Mouse (Mus musculus) limb, embryonic 11.5 days (tissue): ENCODE results near the gene Gm49337. TPM values are rescaled to one million over a fixed set of nuclear protein-coding genes. Genes with fewer than 3 reads are reported as not detected.
"Not testable (repeated sequence)": the region's sequence is repeated elsewhere in the genome, so short reads cannot be mapped to it uniquely, and the experiment has no call there.

Experiments
- ATAC-seq: fragments of 200-750 bp; cut with Nextera tagmentation; 2 replicates; pipeline ENCODE4 v1.8.0; 2017; ENCODE audit warnings: low read depth; ENCODE audit not compliant: insufficient number of reproducible peaks, low FRiP score, low TSS enrichment
- DNase-seq: peaks from one replicate; pipeline ENCODE4 v3.0.0-alpha.2; 2015; ENCODE audit warnings: low spot score
- H3K27ac ChIP-seq: fragments of 300-500 bp; sonication (generic); replicated peaks from 2 replicates; pipeline ENCODE4 v1.5.1; 2014; ENCODE audit warnings: low read depth, mild to moderate bottlenecking, low read length
- H3K27me3 ChIP-seq: fragments of 300-500 bp; sonication (generic); 2 replicates; pipeline ENCODE4 v1.6.1; 2014; ENCODE audit warnings: mild to moderate bottlenecking, low read length, mixed read lengths; ENCODE audit not compliant: control insufficient read depth, insufficient read depth
- H3K36me3 ChIP-seq: fragments of 300-500 bp; sonication (generic); 2 replicates; pipeline ENCODE4 v1.6.1; 2014; ENCODE audit warnings: mild to moderate bottlenecking, low read length, moderate library complexity, mixed read lengths; ENCODE audit not compliant: control insufficient read depth, insufficient read depth
- H3K4me1 ChIP-seq: fragments of 300-500 bp; sonication (generic); 2 replicates; pipeline ENCODE4 v1.6.1; 2014; ENCODE audit warnings: low read length, mixed read lengths; ENCODE audit not compliant: control insufficient read depth, insufficient read depth
- H3K4me2 ChIP-seq: fragments of 300-500 bp; sonication (generic); 2 replicates; pipeline ENCODE4 v1.6.1; 2014; ENCODE audit warnings: low read depth, mild to moderate bottlenecking, moderate library complexity; ENCODE audit not compliant: severe bottlenecking
- H3K4me3 ChIP-seq: fragments of 300-500 bp; sonication (generic); 2 replicates; pipeline ENCODE4 v1.5.1; 2014; ENCODE audit warnings: low read depth, low read length
- H3K9ac ChIP-seq: fragments of 300-500 bp; sonication (generic); 2 replicates; pipeline ENCODE4 v1.6.1; 2014; ENCODE audit warnings: mild to moderate bottlenecking, low read length
- H3K9me3 ChIP-seq: fragments of 300-500 bp; sonication (generic); 2 replicates; pipeline ENCODE4 v1.6.1; 2016; ENCODE audit warnings: low read length; ENCODE audit not compliant: control insufficient read depth
- WGBS: fragments of 180-500 bp; shearing (Covaris S2); extraction: QIAGEN DNeasy Blood & Tissue Kit; methylation state at CpG from one replicate; pipeline ENCODE4 v1.1.7; 2014; 5-methylcytosine and 5-hydroxymethylcytosine counted together
- polyA plus RNA-seq: library from polyadenylated mRNA; unstranded; fragments of >200 nt; fragmentation: Nextera tagmentation; extraction: Ambion mirVana; gene quantifications from 2 replicates; pipeline ENCODE4 v1.2.1, GENCODE M21; 2014

Gene Gm49337
- polyA plus RNA-seq, 1 experiment from 2014 or later: not detected

DNA sequence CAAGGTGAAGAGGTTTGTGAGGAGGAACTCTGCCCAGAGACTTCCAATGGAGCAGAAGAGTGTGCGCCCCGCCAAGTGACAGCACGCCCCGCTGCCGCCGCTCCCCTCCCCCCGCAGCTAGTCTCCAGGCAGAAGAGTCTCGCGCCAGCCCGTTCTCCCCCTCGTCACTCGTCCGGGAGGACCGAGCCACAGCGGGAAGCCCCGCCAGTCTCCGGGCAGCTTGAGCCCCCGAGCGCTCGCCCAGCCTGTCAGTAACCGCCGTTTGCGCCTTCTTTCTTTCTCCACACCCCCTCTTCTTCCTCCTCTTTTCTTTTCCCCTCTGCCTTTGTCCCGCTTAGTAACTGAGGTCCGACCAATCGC is 47.6 kb downstream of the Gm49337 start:
- H3K4me1 ChIP-seq: no peaks in the 10 kb centered on the region
- ATAC-seq (no peak), DNase-seq (no peak)
- H3K9me3 ChIP-seq: no peaks in the 10 kb centered on the region
- H3K4me2 ChIP-seq: peak overlapping the region; percentile 65
- no peaks in the 10 kb centered on the region for H3K27me3 ChIP-seq
- H3K27ac ChIP-seq: peak overlapping the region; percentile 99
- 1% methylated on average over 16 of the region's 26 CpGs for WGBS
- H3K4me3 ChIP-seq: peak overlapping the region; percentile 43
- peak overlapping the region; percentile 92 for H3K9ac ChIP-seq
- no peaks in the 10 kb centered on the region for H3K36me3 ChIP-seq

DNA sequence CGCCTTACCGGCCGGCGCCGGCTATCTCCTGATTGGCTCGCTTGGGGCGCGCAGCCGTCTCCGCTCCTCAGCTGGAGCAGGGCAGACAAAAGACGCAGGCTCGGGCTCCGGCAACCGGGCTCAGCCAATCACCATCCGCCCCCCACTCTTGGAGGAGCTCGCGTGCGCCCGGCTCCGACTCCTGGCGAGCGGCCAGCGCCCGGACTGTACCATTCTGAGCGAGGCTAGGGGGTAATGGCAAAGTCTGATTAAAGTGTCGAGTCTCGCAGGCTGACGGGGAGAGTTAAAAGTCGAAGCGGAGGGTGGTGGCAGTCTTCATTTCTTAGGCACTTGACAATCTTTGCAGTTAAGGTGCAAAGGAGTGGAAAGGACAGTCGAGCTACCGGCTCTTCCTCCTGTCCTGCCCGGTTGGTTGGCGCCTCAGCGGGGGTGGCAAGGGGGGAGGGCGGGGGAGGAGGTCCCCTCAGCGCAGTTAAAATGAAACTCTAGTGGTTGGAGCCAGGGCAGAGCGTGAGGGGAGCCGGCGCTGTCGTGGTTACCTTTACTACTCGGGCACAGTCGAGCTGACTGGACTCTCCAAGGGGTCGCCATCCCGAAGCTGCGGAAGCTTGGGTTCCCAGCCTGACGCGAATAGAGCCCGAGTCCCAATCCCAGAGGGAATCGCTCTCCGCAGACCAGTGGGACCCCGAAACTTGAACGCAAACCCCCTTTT is 48.1 kb downstream of the Gm49337 start, which contains the start of gene Pik3r3:
Gene Pik3r3, plus strand, starts transcription at position 479 of the 712 bp plus-strand sequence.
- no peaks in the 10 kb centered on the region for H3K36me3 ChIP-seq
- H3K27ac ChIP-seq: peak within 1 kb of the TSS; percentile 99
- no peaks in the 10 kb centered on the region for H3K9me3 ChIP-seq
- peak; percentile 99 for ATAC-seq
- peak within 1 kb of the TSS; percentile 43 for H3K4me3 ChIP-seq
- H3K4me1 ChIP-seq: no peaks in the 10 kb centered on the region
- H3K4me2 ChIP-seq: peak within 1 kb of the TSS; percentile 65
- no peaks in the 10 kb centered on the region for H3K27me3 ChIP-seq
- under 1% methylated on average over 53 of the region's 53 CpGs for WGBS
- peak; percentile 99 for DNase-seq
- H3K9ac ChIP-seq: peak within 1 kb of the TSS; percentile 92

DNA sequence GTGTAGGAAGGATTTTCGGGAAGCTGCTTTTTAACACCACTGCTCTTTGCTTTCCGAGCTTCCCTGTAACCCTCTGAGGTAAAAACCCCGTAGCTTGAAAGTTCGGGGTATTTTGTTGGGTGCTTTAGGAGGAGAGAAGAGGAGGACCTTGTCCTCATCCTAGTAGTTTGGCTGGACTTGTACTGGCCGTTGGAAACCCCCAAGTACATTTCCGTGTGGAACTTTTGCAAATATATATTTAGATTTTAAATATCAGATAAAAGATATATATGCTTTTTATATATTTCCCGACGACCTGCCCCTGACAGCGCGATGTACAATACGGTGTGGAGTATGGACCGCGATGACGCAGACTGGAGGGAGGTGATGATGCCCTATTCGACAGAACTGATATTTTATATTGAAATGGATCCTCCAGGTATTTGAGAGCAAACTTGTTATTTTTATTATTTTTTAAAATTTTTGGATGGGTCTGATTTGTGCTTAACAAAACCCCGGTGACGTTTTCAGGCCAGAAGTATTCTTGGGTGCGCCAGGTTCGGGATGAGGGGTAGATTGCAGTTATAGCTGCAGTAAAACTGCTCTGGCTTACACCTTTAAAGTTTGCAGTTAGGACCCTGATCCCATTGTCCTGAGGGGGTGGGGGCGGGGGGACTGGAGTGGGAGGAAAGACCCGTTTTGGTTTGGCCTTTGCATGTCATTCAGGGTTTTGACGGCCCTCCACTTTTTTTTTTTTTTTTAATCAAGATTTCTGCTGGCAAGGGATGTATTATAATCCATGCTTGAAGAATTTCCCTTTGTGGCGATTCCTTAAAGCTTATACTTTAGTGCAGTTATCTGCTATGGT is 49.0 kb downstream of the Gm49337 start:
- under 1% methylated on average over 23 of the region's 23 CpGs for WGBS
- H3K4me2 ChIP-seq: peak overlapping the region; percentile 65
- no peaks in the 10 kb centered on the region for H3K36me3 ChIP-seq
- H3K9me3 ChIP-seq: no peaks in the 10 kb centered on the region
- no peaks in the 10 kb centered on the region for H3K27me3 ChIP-seq
- no peak for ATAC-seq
- H3K27ac ChIP-seq: peak overlapping the region; percentile 99
- peak; percentile 47 for DNase-seq
- peak overlapping the region; percentile 43 for H3K4me3 ChIP-seq
- H3K9ac ChIP-seq: peak overlapping the region; percentile 92
- no peaks in the 10 kb centered on the region for H3K4me1 ChIP-seq

DNA sequence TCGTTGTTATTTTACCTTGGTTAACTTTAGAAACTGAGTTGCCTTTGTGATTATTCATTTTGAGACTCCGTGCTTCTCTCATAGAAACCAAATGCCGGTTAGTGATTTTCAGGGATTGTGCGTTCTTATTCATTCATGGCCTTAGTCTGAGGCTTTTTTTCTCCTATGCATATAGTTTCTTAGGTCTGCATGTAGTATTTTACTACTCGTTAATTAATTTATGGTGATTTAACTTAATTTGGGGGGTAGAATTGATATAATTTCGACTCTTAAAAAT is 49.6 kb downstream of the Gm49337 start:
- Histone ChIP-seq H3K4me1 (no peaks in the 10 kb centered on the region), H3K4me3 (peak overlapping the region; percentile 43), H3K4me2 (peak overlapping the region; percentile 65; the same call in 1 of the 2 replicates), H3K9ac (peak overlapping the region; percentile 92), H3K9me3 (no peaks in the 10 kb centered on the region), H3K27me3 (no peaks in the 10 kb centered on the region), H3K36me3 (no peaks in the 10 kb centered on the region), H3K27ac (no peak overlapping the region)
- no peak for DNase-seq
- 6% methylated on average over 6 of the region's 6 CpGs for WGBS
- no peak for ATAC-seq

DNA sequence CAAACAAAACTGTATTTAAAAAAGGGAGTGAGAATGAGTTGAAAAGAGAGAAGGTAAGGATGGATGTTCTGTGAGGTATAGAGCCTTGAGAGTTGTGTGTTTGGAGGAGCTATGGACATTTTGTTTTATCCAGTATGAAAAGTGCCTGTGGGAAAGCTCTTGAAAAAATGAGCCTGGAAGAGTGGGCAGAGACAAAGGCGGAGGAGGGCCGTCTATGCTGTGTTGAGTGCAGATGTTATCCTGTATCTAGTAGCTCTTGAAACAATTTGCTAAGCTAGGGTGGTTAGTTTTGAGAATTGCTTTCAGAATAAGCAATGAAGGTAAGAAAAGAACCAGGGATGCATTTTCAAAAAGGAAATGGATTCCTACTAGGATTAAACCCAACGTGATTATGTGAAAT is 70.2 kb downstream of the Gm49337 start:
- no peak overlapping the region for H3K27ac ChIP-seq
- no peaks in the 10 kb centered on the region for H3K4me1 ChIP-seq
- DNase-seq (no peak), ATAC-seq (no peak)
- H3K9ac ChIP-seq: no peak overlapping the region
- no peak overlapping the region for H3K4me3 ChIP-seq
- no peaks in the 10 kb centered on the region for H3K9me3 ChIP-seq
- H3K36me3 ChIP-seq: no peaks in the 10 kb centered on the region
- H3K27me3 ChIP-seq: no peaks in the 10 kb centered on the region
- no peak overlapping the region for H3K4me2 ChIP-seq
- 83% methylated on average over 3 of the region's 3 CpGs for WGBS

DNA sequence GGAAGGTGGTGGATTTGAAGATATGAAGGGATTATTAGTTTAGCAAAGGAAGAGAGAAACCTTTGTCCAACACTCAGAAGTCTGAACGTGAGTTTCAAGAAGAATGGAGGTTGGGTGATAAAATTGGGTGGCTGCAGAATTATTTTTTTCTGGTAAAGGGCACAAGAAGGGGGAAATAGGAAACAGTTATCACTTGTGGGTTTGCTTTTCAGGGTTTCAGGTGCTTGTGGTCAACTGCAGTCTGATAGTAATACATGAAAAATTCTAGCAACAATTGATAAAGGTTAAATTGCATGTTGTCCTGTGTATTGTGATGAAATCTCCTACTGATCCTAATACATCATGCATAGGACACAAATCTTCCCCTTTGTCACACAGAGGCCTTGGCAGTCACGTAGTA is 71.1 kb downstream of the Gm49337 start:
- Histone ChIP-seq H3K4me3 (no peak overlapping the region), H3K27me3 (no peaks in the 10 kb centered on the region)
- 80% methylated on average over 2 of the region's 2 CpGs for WGBS

DNA sequence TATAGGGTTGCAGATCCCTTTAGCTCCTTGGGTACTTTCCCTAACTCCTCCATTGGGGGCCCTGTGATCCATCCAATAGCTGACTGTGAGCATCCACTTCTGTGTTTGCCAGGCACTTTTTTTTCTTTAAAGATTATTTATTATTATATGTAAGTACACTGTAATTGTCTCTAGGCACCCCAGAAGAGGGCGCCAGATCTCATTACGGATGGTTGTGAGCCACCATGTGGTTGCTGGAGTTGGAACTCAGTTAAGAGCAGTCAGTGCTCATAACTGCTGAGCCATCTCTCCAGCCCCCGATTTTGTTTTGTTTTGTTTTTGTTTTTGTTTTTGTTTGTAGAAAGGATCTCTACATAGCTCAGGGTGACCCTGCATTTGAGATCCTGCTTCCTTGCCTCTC is 72.7 kb downstream of the Gm49337 start:
- H3K27ac ChIP-seq, H3K4me1 ChIP-seq, H3K4me3 ChIP-seq, H3K9me3 ChIP-seq, H3K36me3 ChIP-seq, H3K9ac ChIP-seq, H3K27me3 ChIP-seq, ATAC-seq, H3K4me2 ChIP-seq: not testable (repeated sequence)
- WGBS: 49% methylated on average over 3 of the region's 3 CpGs
- peak; percentile 28 for DNase-seq

More for the DNA sequence above, 71.1 kb downstream of the Gm49337 start:
- H3K4me2 ChIP-seq: no peak overlapping the region
- H3K4me1 ChIP-seq: no peaks in the 10 kb centered on the region
- no peaks in the 10 kb centered on the region for H3K9me3 ChIP-seq
- H3K36me3 ChIP-seq: no peaks in the 10 kb centered on the region
- no peak overlapping the region for H3K9ac ChIP-seq
- no peak for DNase-seq
- no peak overlapping the region for H3K27ac ChIP-seq
- ATAC-seq: no peak

DNA sequence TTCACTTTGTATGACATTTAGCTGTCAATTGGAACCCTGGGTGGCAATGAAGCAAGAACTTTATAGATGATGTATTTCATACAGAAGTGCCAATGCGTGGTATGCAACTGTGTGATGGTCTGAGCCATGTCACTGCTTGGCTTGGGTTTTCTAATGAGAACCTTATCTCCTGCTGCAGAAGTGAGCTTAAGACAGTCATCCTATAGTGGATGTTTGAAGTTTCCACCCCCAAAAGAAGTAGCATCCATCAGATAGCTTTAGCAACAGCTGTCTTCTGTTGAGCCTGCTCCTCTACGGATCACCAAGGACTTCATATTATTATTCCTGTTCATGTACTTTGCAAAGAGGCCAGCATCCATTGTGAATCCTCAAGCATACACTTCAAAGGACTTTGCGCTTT is 76.8 kb downstream of the Gm49337 start:
- H3K9me3 ChIP-seq: no peaks in the 10 kb centered on the region
- 94% methylated on average over 3 of the region's 3 CpGs for WGBS
- no peak overlapping the region for H3K27ac ChIP-seq
- no peaks in the 10 kb centered on the region for H3K27me3 ChIP-seq
- H3K36me3 ChIP-seq: no peaks in the 10 kb centered on the region
- H3K4me1 ChIP-seq: no peaks in the 10 kb centered on the region
- no peak for DNase-seq
- no peak for ATAC-seq
- H3K4me3 ChIP-seq: no peak overlapping the region
- no peak overlapping the region for H3K9ac ChIP-seq
- no peak overlapping the region for H3K4me2 ChIP-seq
